Mouse (Mus musculus) neural tube, embryonic 13.5 days (tissue): ENCODE measurements around the gene Sarm1. TPM values are rescaled to one million over a fixed set of nuclear protein-coding genes. Genes with fewer than 3 reads are reported as not detected.

Experiments used
- ATAC-seq: fragments of 200-750 bp; cut with Nextera tagmentation; 2 replicates; pipeline ENCODE4 v1.8.0; 2017; ENCODE audit warnings: low read depth, mild to moderate bottlenecking, moderate TSS enrichment, moderate library complexity
- H3K27ac ChIP-seq: fragments of 300-500 bp; sonication (generic); replicated peaks from 2 replicates; pipeline ENCODE4 v1.5.1; 2015; ENCODE audit warnings: moderate library complexity, mild to moderate bottlenecking, inconsistent platforms
- H3K27me3 ChIP-seq: fragments of 300-500 bp; sonication (generic); 2 replicates; pipeline ENCODE4 v1.6.1; 2015; ENCODE audit warnings: mild to moderate bottlenecking, inconsistent platforms
- H3K36me3 ChIP-seq: fragments of 300-500 bp; sonication (generic); 2 replicates; pipeline ENCODE4 v1.6.1; 2015; ENCODE audit warnings: mild to moderate bottlenecking, inconsistent platforms
- H3K4me1 ChIP-seq: fragments of 300-500 bp; sonication (generic); replicated peaks from 2 replicates; pipeline ENCODE4 v1.6.1; 2015; ENCODE audit warnings: inconsistent platforms
- H3K4me2 ChIP-seq: fragments of 300-500 bp; sonication (generic); 2 replicates; pipeline ENCODE4 v1.6.1; 2015; ENCODE audit warnings: inconsistent platforms, mild to moderate bottlenecking, moderate library complexity
- H3K4me3 ChIP-seq: fragments of 300-500 bp; sonication (generic); 2 replicates; pipeline ENCODE4 v1.5.1; 2015; ENCODE audit warnings: mild to moderate bottlenecking, inconsistent platforms
- H3K9ac ChIP-seq: fragments of 300-500 bp; sonication (generic); 2 replicates; pipeline ENCODE4 v1.6.1; 2015; ENCODE audit warnings: moderate library complexity, mild to moderate bottlenecking, inconsistent platforms
- H3K9me3 ChIP-seq: fragments of 300-500 bp; sonication (generic); 2 replicates; pipeline ENCODE4 v1.6.1; 2016; ENCODE audit warnings: inconsistent platforms
- WGBS: fragments of 180-500 bp; shearing (Covaris S2); methylation state at CpG from one replicate; pipeline ENCODE4 v1.1.7; 2015; 5-methylcytosine and 5-hydroxymethylcytosine counted together
- polyA plus RNA-seq: library from polyadenylated mRNA; unstranded; fragments of >200 nt; fragmentation: Nextera tagmentation; extraction: Ambion mirVana; gene quantifications from 2 replicates; pipeline ENCODE4 v1.2.1, GENCODE M21; 2015

The Sarm1 gene
- polyA plus RNA-seq, 1 experiment from 2014 or later: 43.0 TPM

DNA sequence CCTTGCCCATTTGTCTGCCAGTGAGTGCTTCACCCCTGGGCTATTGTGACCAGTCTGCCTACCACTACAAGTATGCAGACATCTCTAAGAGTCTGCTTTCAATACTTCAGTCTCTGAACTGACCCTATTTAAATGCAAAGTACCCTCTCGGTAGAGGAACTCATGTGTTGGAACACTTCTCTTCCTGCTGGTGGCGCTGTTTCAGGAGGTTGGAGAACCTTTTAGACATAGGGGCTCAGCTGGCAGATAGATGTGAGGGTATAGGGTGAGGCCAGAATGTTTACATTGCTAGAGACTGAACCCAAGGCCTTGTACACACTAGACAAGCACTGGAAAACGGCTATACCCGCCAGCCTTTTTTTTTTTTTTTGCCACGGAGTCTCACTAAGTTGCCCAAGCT, 69.2 kb downstream of the Sarm1 start:
- Histone ChIP-seq H3K4me3 (no peak overlapping the region), H3K27me3 (no peaks in the 10 kb centered on the region), H3K4me2 (no peak overlapping the region), H3K36me3 (no peaks in the 10 kb centered on the region), H3K9me3 (no peaks in the 10 kb centered on the region), H3K27ac (no peak overlapping the region), H3K9ac (no peak overlapping the region), H3K4me1 (no peaks in the 10 kb centered on the region)
- WGBS: 72% methylated on average over 5 of the region's 5 CpGs
- no peak for ATAC-seq

GRCm38 (mm10) chr11:78427655-78428054, 69.9 kb downstream of the Sarm1 start:
- no peaks in the 10 kb centered on the region for H3K4me1 ChIP-seq
- no peak overlapping the region for H3K27ac ChIP-seq
- H3K27me3 ChIP-seq: no peaks in the 10 kb centered on the region; the same call in 1 of the 2 replicates
- WGBS: 95% methylated on average over 6 of the region's 6 CpGs
- no peak overlapping the region for H3K4me3 ChIP-seq
- H3K36me3 ChIP-seq: no peaks in the 10 kb centered on the region
- H3K9me3 ChIP-seq: no peaks in the 10 kb centered on the region
- H3K9ac ChIP-seq: no peak overlapping the region
- no peak for ATAC-seq
- H3K4me2 ChIP-seq: no peak overlapping the region

DNA sequence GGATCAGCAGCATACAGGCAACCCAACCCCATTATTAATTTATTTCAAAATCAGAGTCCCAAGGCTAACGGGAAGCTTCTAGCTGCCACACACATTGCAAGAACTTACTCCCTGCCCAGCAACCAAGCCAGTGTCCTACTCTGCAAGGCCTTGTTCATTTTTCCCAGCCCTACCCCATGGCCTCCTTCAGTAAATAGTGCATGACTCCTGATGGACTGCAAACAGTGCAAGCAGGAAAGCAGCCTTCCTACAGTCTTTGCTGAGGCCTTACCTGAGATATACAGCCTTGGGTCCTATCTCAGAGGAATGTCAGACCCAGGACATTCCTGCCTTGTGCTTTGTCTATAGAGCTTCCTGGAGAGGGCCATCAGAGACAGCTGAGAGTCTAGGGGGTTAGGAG, 72.0 kb downstream of the Sarm1 start:
- no peak overlapping the region for H3K9ac ChIP-seq
- ATAC-seq: no peak
- WGBS: 100% methylated on average over 1 of the region's 1 CpGs

DNA sequence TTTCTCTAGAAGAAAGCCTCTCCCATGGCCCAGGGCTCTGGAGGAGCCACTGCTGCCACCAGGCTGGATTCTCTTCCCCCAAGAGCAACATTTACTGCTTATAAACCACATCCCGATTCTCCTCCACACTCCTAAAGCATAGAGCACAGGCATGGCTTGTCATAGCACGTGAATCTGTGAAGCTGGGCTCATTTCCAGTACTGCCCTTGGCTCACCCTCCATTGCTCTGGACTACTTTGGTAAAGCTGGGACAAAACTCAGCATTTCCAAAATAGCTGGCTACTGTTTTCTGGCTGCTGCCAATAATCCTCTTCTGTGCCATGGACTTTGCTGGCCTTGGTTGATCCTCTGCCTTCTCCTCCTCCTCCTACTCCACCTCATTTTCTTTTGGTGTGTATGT, 73.2 kb downstream of the Sarm1 start:
- no peaks in the 10 kb centered on the region for H3K9me3 ChIP-seq
- 71% methylated on average over 2 of the region's 2 CpGs for WGBS
- H3K9ac ChIP-seq: no peak overlapping the region
- no peak overlapping the region for H3K4me3 ChIP-seq
- H3K27ac ChIP-seq: no peak overlapping the region
- no peaks in the 10 kb centered on the region for H3K36me3 ChIP-seq
- no peak overlapping the region for H3K4me2 ChIP-seq
- no peaks in the 10 kb centered on the region for H3K4me1 ChIP-seq
- H3K27me3 ChIP-seq: peaks cover 13% of the 10 kb centered on the region
- ATAC-seq: no peak

More for the DNA sequence above, 72.0 kb downstream of the Sarm1 start:
- Histone ChIP-seq H3K4me1 (no peaks in the 10 kb centered on the region), H3K36me3 (no peaks in the 10 kb centered on the region), H3K27me3 (peaks cover 13% of the 10 kb centered on the region), H3K9me3 (no peaks in the 10 kb centered on the region), H3K4me2 (no peak overlapping the region), H3K27ac (no peak overlapping the region), H3K4me3 (no peak overlapping the region)

Other genes with a start within 250 kb of the Sarm1 start
- 57.9 and 64.2 TPM in 2 replicates for gene 2610507B11Rik, start 236.0 kb downstream of the Sarm1 start, polyA plus RNA-seq
- 0.19 and 0.25 TPM in 2 replicates for gene BC030499, start 206.9 kb downstream of the Sarm1 start, polyA plus RNA-seq
- gene Spag5, start 196.2 kb downstream of the Sarm1 start, polyA plus RNA-seq: 7.0 and 8.2 TPM in 2 replicates
- gene Aldoc, start 174.8 kb downstream of the Sarm1 start, polyA plus RNA-seq: 143 and 149 TPM in 2 replicates
- 79.6 and 79.7 TPM in 2 replicates for gene Pigs, start 169.3 kb downstream of the Sarm1 start, polyA plus RNA-seq
- 80.0 and 81.9 TPM in 2 replicates for gene Unc119, start 154.3 kb downstream of the Sarm1 start, polyA plus RNA-seq
- gene Foxn1, start 111.2 kb downstream of the Sarm1 start, polyA plus RNA-seq: not detected in 2 replicates
- not detected in 2 replicates for gene Slc13a2, start 75.5 kb downstream of the Sarm1 start, polyA plus RNA-seq
- gene Slc46a1, start 32.1 kb downstream of the Sarm1 start, polyA plus RNA-seq: 16.5 and 16.9 TPM in 2 replicates
- 181 and 197 TPM in 2 replicates for gene Vtn, start 1.3 kb upstream of the Sarm1 start, polyA plus RNA-seq
- gene Sebox, start 5.7 kb upstream of the Sarm1 start, polyA plus RNA-seq: 0.15 TPM in 1 of 2 replicates, not detected in the other
- gene Tmem199, start 14.4 kb upstream of the Sarm1 start, polyA plus RNA-seq: 92.7 and 101 TPM in 2 replicates
- gene Poldip2, start 14.4 kb upstream of the Sarm1 start, polyA plus RNA-seq: 178 and 191 TPM in 2 replicates
- gene Tnfaip1, start 38.6 kb upstream of the Sarm1 start, polyA plus RNA-seq: 50.7 and 54.2 TPM in 2 replicates
- gene Ift20, start 38.6 kb upstream of the Sarm1 start, polyA plus RNA-seq: 120 and 122 TPM in 2 replicates
- 29.1 and 31.5 TPM in 2 replicates for gene Tmem97, start 53.0 kb upstream of the Sarm1 start, polyA plus RNA-seq
- gene Nlk, start 199.6 kb upstream of the Sarm1 start, polyA plus RNA-seq: 30.0 and 33.9 TPM in 2 replicates